Mouse (Mus musculus) CD4-positive, CD25-positive, alpha-beta regulatory T cell, adult 4 months (primary cell): ENCODE results near the gene Shb. TPM values are rescaled to one million over a fixed set of nuclear protein-coding genes. Genes with fewer than 3 reads are reported as not detected.

ENCODE experiments used
- ATAC-seq: one replicate; pipeline ENCODE4 v1.8.0; 2017
- polyA plus RNA-seq, 2 experiments: library from polyadenylated mRNA; unstranded; fragments of 100-300 nt; shearing (Covaris generic); gene quantifications; one replicate each; pipeline ENCODE4 v1.2.1; 2017

Shb gene
- polyA plus RNA-seq, 2 experiments from 2014 or later: 0.34 TPM; not detected in 1

DNA sequence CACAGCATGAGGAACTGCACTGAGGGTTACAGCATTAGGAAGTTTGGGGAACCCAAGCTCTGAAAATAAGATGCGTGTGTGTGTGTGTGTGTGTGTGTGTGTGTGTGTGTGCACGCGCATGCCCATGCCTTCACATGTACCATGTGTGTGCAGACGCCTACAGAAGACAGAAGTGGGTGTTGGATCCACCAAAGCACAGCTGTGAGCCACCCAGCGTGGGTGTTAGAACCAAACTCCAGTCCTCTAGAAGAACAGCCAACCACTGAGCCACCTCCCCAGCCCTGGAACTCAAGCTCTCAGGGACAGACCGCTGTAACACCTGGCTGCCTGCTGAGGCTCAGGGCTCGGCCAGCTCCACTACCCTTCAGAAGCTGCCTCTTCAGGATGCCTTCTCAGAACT, 83.8 kb downstream of the Shb start:
- no peak for ATAC-seq

- no peak for ATAC-seq
Observed at GRCm38 (mm10) chr4:45447196-45447595, 85.1 kb downstream of the Shb start.

DNA sequence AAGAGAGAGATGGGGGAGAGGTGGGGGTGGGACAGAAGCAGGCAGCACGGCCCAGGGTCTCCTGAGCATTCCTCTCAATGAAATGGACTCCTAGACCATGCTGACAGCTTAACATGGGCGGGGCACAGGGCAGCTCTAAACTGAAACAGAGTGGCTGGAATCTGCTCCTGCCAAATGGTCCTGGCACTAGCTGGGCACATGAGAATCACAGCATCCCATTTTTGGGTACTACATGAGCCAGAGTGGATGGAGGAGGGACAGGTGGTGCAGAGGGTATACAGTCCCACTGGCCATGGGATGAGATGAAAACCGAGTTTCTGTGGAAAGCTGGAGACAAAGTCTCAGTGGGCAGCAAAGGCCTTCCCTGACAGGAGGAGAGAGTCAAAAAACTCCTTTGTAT, 87.0 kb downstream of the Shb start:
- no peak for ATAC-seq

- ATAC-seq: no peak
Observed at GRCm38 (mm10) chr4:45444813-45445212, 87.5 kb downstream of the Shb start.

GRCm38 (mm10) chr4:45443652-45444051, 88.6 kb downstream of the Shb start:
- no peak for ATAC-seq

DNA sequence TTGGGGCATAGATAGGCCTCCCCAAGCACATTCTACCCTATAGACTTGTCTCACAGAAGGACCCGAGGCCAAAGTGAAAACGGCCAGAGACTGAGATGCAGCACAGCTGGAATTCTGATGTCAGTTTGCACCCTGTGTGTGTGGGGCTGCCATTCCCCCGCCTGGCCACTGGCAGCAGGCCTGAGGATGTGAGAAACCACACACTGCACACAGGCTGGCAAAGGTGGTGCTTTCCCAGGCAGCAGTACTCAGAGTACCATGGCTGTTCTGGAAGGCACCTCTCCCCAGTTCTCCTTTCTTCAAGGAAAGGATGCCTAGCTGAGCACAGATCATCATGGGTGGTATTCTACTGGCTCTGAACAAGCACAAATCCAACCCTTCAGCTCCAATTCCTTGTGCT, 90.0 kb downstream of the Shb start:
- ATAC-seq: no peak

GRCm38 (mm10) chr4:45441778-45442177, 90.5 kb downstream of the Shb start:
- no peak for ATAC-seq

- ATAC-seq: no peak
Observed at GRCm38 (mm10) chr4:45439281-45439680, 93.0 kb downstream of the Shb start.

DNA sequence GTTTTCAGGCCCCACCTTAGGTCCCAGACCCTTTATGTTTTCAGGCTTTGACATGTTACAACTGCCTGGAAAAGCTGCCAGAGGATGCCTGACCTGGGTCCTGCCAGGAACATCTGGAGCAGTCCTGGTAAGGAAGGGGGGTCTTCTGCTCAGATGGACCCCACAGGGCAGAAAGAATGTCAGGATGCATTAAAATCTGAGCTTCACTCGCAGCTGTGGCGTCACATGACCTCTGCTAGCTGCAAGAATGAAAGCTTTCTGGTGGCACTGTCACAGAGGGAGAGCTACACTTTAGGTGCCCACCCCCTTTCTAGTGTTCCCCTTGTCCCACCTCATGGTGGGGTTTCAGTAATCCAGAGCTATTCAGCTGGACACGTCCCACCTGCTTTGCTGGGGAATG, 95.3 kb downstream of the Shb start:
- no peak for ATAC-seq

GRCm38 (mm10) chr4:45436383-45436913, 95.8 kb downstream of the Shb start:
- ATAC-seq: no peak

DNA sequence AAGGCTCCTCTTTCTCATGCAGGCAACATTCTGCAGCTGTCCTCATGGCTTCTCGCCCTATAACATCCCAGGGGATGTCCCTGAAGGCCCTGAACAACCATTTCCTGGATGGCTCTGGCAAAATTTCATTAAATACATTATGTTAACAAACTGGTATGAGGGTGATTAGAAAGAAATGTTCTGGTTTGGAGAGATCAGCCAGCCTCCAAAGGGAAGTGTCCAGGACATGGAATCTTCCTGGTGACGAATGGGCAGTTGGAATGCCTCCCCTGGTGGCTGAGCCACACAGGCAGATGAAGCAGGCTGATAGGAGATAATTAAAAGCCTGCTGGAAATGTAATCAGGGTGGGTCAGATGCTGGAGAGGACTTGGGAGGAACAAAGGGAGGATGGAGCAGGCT, 96.4 kb downstream of the Shb start:
- no peak for ATAC-seq

- ATAC-seq: no peak
Observed at GRCm38 (mm10) chr4:45434681-45435080, 97.6 kb downstream of the Shb start.

DNA sequence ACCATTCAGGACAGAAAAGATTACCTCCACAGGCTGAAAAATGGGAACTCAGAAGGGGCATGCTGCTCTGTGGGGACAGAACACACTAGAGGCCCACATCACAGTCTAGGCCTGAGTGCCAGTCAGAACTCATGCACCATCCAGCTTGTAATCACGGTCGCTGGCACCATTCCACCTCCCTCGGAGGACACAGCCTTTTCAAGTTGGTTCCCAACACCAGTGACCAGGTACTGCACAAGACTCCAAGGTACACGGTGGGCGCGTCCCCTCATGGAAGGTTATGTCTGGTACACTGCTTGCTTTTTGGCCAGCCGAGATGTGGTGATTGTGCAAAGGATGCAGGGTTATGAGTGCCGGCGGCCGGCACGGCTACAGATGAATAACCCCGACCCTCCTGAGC, 98.2 kb downstream of the Shb start:
- ATAC-seq: no peak

DNA sequence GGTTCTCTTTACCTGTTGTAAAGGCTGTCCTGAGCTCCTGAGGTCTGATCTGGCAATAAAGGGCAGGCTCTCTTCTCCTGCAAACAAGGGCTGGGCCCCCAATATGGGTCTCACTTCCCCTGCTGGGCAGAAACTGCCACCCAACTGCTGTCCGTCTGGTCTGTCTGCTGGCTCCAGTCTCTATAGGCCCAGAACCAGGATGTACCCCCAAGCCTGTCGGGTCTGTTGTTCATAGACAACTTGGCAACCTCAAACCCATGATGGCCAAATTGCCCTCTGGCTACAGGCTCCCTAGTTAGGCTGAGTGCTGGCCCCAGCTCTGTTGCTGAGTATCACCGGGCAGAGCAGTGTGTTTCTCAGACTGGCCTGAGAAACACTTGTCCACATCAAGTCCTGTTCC, 100.5 kb downstream of the Shb start:
- ATAC-seq: no peak

- no peak for ATAC-seq
Observed at GRCm38 (mm10) chr4:45431316-45431715, 101.0 kb downstream of the Shb start.

- no peak for ATAC-seq
Observed at GRCm38 (mm10) chr4:45429451-45429850, 102.8 kb downstream of the Shb start.

DNA sequence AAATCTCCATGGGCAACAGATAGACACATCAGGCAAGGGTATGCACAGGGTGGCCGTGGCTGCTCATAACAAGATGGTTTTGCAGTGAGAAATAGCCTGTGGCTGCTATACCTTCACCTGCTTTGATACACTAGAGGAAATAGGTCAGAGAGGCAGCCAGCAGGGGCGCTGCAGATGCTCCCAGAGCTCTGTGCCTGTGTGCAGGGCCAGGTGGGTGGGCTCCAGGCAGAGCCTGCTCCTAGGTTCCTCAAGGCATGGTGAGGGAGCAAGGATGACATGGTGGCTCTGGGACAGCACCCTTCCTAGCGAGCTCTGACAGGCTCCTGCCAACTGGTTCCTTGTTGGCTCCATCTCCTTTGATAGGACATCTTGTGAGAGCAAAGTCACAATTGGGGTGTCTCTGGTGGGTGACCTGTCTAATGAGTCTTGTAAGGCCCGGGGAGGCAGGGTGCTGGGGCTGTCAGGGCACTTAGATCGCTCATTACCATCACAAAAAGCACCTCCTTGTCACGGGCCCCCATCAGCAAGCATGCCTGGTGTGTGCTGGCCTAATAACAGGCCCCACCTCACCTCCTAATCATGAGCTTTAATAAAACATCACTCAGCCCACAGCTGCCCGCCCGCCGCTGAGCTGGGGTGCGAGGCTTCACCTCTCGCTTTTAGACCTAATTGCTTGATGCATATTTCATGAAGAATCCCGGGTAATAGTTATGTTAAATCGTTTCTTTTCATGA, 105.4 kb downstream of the Shb start:
- ATAC-seq: no peak

- no peak for ATAC-seq
Observed at GRCm38 (mm10) chr4:45423406-45423805, 108.9 kb downstream of the Shb start.

DNA sequence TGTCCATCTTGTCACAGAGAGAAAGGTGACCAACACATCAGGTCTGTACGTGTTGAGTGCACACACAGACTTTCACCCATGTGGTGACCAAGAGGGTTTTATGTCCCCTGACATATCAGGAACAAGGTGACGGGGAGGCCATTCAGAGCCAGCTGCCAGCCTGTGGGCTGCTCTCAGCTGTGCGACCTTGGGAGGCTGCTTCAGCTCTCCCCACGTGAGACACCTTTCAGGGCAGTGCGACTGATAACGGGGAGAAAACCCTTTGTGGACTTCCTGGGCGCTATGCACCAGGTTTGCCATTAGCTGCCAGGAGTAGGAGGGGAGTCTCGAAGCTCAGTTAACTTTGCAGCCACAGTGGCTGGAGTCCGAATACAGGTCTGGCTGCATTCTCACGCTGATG, 109.6 kb downstream of the Shb start:
- no peak for ATAC-seq

GRCm38 (mm10) chr4:45421519-45422260, 110.6 kb downstream of the Shb start:
- ATAC-seq: no peak

DNA sequence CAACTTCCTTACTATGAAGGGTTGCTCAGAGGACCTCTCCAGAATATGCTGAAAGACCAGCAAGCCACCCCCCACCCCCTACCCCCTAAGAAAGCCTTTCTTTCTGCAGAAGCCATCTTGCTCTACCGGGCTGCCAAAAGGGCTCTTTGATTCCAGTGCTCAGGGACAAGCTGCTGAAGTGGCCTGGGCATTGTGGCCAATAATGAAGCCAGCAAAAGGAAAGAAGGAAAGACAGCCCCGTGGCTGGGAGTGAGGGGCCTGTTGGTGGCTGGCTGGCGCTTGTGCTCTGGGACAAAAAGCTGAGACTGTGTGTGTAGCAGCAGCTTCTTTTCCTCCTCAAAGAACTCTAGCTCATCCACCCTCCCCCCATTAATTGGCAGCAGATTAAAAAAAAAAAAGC, 111.5 kb downstream of the Shb start:
- no peak for ATAC-seq

GRCm38 (mm10) chr4:45419051-45419450, 113.2 kb downstream of the Shb start:
- no peak for ATAC-seq

DNA sequence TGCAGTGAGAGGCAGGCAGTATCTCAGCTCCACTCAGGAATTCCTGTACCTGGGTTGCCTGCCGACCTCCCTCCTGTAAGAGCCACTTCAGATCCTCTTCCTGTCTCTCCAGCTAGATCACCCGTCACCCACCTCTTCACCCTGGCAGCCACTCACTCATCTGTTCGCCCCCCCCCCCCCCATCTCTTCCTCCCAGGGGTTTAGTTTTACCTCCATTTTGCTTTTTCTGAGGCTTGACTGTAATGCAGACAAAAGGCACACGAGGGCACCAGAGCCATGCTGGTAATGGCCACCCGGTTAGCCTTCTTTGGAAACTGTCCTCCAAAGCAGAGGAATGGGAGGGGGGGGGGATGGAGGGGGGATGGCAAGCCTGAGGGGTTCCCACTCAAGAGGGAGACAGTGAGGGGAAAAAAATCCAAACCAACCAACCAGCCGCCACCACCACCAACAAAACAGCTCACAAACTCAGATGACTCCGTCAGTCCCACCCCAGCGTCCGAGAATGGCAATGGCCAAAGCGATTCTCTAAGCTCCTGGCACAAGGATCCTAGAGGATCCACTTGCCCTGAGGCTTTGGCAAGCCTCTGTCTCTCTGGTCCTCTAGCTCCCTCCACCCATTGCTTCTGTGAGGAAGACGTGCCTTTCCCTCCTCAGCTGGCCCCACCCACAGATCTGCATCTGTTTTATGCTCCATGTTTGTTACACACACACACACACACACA, 113.9 kb downstream of the Shb start:
- ATAC-seq: peak; percentile 94
